Mouse (Mus musculus) forebrain, embryonic 10.5 days (tissue): ENCODE measurements around the gene Acap3. TPM values are rescaled to one million over a fixed set of nuclear protein-coding genes. Genes with fewer than 3 reads are reported as not detected.

ENCODE experiments used
- DNase-seq: peaks from one replicate; pipeline ENCODE4 v3.0.0-alpha.2; 2017; ENCODE audit warnings: low spot score; ENCODE audit errors: extremely low spot score
- H3K27ac ChIP-seq: fragments of 300-500 bp; sonication (generic); 2 replicates; pipeline ENCODE4 v1.5.1; 2016; ENCODE audit warnings: mild to moderate bottlenecking
- H3K27me3 ChIP-seq: fragments of 300-500 bp; sonication (generic); 2 replicates; pipeline ENCODE4 v1.6.1; 2016; ENCODE audit warnings: mild to moderate bottlenecking; ENCODE audit not compliant: poor library complexity, severe bottlenecking
- H3K36me3 ChIP-seq: fragments of 300-500 bp; sonication (generic); replicated peaks from 2 replicates; pipeline ENCODE4 v1.6.1; 2016; ENCODE audit warnings: mild to moderate bottlenecking, moderate library complexity
- H3K4me1 ChIP-seq: fragments of 300-500 bp; sonication (generic); 2 replicates; pipeline ENCODE4 v1.6.1; 2016
- H3K4me3 ChIP-seq: fragments of 300-500 bp; sonication (generic); 2 replicates; pipeline ENCODE4 v1.5.1; 2016; ENCODE audit warnings: mild to moderate bottlenecking, moderate library complexity
- H3K9me3 ChIP-seq: fragments of 300-500 bp; sonication (generic); 2 replicates; pipeline ENCODE4 v1.6.1; 2016; ENCODE audit warnings: mild to moderate bottlenecking, moderate library complexity
- WGBS: fragments of 180-500 bp; shearing (Covaris S2); methylation state at CpG from one replicate; pipeline ENCODE4 v1.1.7; 2016; 5-methylcytosine and 5-hydroxymethylcytosine counted together
- polyA plus RNA-seq: library from polyadenylated mRNA; unstranded; fragments of >200 nt; fragmentation: Nextera tagmentation; extraction: Ambion mirVana; gene quantifications from 2 replicates; pipeline ENCODE4 v1.2.1, GENCODE M21; 2016

The Acap3 gene
- polyA plus RNA-seq, 1 experiment from 2014 or later, result 24.5 TPM

DNA sequence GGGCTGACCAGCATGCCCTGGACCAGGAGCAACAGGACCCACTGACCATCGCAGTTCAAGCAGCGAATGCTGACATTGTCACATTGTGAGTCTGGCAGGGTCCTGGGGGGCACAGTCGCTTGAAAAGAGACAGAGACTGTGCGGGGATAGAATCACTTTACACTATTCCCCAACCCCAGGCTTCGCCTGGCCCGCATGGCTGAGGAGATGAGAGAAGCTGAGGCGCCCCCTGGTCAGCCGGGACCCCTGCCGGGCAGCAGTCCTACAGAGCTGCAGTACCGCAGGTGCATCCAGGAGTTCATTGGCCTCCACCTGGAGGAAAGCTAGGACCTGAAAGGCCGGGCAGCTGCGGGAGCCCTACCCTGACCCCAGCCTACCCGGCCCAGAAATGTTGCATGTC is 14.0 kb downstream of the Acap3 start:
- Histone ChIP-seq H3K36me3 (peaks cover 63% of the 10 kb centered on the region), H3K27me3 (no peaks in the 10 kb centered on the region), H3K4me3 (no peak overlapping the region), H3K4me1 (no peaks in the 10 kb centered on the region), H3K27ac (no peak overlapping the region), H3K9me3 (no peaks in the 10 kb centered on the region)
- no peak for DNase-seq
- WGBS, result 84% methylated on average over 13 of the region's 13 CpGs

DNA sequence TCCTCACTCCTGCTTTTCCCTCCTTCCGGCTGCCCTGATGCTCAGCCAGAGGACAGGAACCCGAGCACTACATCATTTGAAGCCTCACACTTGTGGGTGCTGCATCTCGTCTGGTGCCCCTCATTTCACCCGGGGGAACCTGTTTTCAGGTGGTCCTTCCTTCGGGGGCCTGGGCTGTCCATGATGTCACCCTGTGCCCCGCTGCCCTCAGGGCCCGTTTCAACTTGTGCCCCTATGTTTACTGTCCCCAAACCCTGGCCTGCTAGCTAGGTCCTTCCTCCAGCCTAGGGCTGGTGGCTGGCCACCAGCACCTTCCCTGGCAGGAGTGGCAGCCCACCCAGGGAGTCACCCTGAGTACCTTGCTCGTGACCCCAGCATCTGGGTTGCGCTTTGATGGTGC is 14.5 kb downstream of the Acap3 start:
- Histone ChIP-seq H3K36me3 (peaks cover 58% of the 10 kb centered on the region), H3K9me3 (no peaks in the 10 kb centered on the region), H3K4me3 (no peak overlapping the region), H3K27ac (0 out of 2 replicates have a peak overlapping the region, but pooled peaks have one; percentile 6), H3K27me3 (no peaks in the 10 kb centered on the region), H3K4me1 (no peaks in the 10 kb centered on the region)
- WGBS, result 88% methylated on average over 9 of the region's 9 CpGs
- no peak for DNase-seq

DNA sequence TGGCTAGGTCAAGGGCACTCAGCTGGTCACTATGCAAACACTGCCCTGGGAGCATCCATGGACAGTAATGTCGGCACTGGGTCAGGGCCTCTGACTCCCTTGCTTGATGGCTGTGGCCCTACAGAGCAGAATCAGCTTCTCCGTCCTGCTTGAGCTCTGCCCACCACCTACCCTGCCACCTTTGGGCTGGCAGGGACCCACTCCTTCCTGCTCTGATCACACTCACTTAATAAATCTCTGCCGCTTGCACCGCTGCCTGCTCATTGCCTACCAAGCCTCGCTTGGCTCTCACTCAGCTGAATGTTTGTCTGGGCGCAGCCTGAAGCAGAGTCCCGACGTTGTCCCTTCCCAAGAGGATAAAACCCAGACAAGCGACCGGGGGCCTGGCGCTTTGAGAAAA is 15.4 kb downstream of the Acap3 start:
- Histone ChIP-seq H3K4me3 (no peak overlapping the region), H3K27me3 (no peaks in the 10 kb centered on the region), H3K9me3 (no peaks in the 10 kb centered on the region), H3K4me1 (no peaks in the 10 kb centered on the region), H3K27ac (no peak overlapping the region), H3K36me3 (peaks cover 49% of the 10 kb centered on the region)
- no peak for DNase-seq
- WGBS, result 86% methylated on average over 11 of the region's 11 CpGs

DNA sequence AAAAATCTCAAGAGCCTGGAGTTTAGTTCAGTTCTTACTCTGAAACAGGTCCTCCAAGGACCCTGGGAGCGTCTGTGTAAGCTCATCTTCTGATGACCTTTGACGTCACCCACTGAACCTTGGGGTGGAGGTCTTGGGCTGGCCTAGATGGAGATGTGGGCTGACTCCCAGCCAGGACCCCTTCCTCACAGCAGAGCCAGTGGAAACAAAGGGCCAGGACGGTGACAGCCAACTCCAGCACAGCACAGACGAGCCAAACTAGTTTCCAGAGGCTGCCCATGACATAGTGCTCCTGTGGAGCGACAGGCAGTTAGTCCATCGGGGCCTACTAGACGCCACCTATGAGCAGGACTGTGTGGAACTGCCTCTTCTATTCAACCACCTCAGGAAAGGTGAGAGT is 16.7 kb downstream of the Acap3 start:
- H3K36me3 ChIP-seq, result peaks cover 36% of the 10 kb centered on the region
- no peaks in the 10 kb centered on the region for H3K9me3 ChIP-seq
- no peak overlapping the region for H3K27ac ChIP-seq
- no peaks in the 10 kb centered on the region for H3K27me3 ChIP-seq
- DNase-seq, result no peak
- H3K4me1 ChIP-seq, result no peaks in the 10 kb centered on the region
- no peak overlapping the region for H3K4me3 ChIP-seq
- 76% methylated on average over 7 of the region's 7 CpGs for WGBS

DNA sequence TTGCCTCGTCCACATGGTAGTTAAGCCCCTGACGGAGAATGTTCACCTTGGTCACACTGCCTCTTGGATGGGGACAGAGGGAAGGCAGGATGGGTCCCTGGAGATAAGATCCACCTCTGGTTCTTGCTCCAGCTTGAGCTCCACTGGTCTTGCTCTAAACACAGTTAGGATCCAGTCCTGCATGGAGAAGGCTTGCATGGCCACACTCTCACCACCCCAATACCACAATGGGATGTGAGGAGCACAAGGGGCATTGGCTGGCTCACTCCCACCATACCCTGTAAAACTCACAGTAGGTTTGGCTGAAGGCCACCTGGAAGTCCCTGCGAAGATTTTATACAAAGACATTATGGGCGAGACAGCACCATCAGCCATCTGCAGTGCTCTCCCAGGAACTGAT is 17.1 kb downstream of the Acap3 start:
- H3K27ac ChIP-seq, result no peak overlapping the region
- 91% methylated on average over 4 of the region's 4 CpGs for WGBS
- H3K27me3 ChIP-seq, result no peaks in the 10 kb centered on the region
- H3K9me3 ChIP-seq, result no peaks in the 10 kb centered on the region
- no peak for DNase-seq
- H3K4me1 ChIP-seq, result no peaks in the 10 kb centered on the region
- H3K4me3 ChIP-seq, result no peak overlapping the region
- peaks cover 31% of the 10 kb centered on the region for H3K36me3 ChIP-seq

DNA sequence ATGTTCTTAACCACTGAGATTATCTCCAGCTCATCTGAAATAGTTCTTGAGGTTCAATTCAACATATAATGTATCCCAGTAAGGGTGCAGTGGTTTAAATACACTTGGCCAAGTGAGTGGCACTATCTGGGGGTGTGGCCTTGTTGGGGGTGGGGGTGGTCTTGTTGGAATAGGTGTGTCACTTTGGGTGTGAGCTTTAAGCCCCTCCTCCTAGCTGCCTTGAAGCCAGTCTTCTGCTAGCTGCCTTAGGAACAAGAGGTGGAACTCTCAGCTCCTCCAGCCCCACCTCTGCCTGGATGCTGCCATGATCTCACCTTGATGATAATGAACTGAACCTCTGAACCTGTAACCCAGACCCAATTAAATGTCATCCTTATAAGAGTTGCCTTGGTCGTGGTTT is 40.4 kb downstream of the Acap3 start:
- 74% methylated on average over 1 of the region's 1 CpGs for WGBS
- no peaks in the 10 kb centered on the region for H3K4me1 ChIP-seq

DNA sequence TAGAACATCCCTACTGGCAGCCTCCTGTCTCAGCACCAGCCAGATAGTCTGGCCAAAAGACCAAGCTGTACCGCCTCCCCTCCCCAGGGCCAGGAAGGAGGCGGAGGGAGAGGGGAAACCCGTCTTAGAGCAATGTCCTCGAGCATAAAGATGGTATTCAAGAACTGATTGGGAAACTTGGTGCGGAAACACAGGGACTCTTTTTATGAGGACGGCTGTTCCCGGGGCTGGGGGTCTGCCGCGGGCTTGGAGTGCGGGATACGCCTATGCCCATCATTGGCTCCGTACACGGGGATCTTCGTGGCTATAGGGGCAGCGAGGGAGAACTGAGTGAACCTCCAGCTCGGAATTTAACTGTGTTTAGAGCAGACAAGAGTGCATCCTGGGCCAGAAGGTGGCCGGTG is 51.4 kb downstream of the Acap3 start:
- Histone ChIP-seq H3K36me3 (peaks cover 24% of the 10 kb centered on the region), H3K9me3 (no peaks in the 10 kb centered on the region), H3K4me1 (peaks cover 22% of the 10 kb centered on the region), H3K4me3 (peak overlapping the region; percentile 88), H3K27ac (peak overlapping the region; percentile 93), H3K27me3 (no peaks in the 10 kb centered on the region)
- under 1% methylated on average over 17 of the region's 17 CpGs for WGBS
- no peak for DNase-seq

More for the DNA sequence above, 40.4 kb downstream of the Acap3 start:
- H3K4me3 ChIP-seq, result no peak overlapping the region
- no peak overlapping the region for H3K27ac ChIP-seq
- no peaks in the 10 kb centered on the region for H3K27me3 ChIP-seq
- DNase-seq, result no peak
- no peaks in the 10 kb centered on the region for H3K9me3 ChIP-seq
- H3K36me3 ChIP-seq, result no peaks in the 10 kb centered on the region

DNA sequence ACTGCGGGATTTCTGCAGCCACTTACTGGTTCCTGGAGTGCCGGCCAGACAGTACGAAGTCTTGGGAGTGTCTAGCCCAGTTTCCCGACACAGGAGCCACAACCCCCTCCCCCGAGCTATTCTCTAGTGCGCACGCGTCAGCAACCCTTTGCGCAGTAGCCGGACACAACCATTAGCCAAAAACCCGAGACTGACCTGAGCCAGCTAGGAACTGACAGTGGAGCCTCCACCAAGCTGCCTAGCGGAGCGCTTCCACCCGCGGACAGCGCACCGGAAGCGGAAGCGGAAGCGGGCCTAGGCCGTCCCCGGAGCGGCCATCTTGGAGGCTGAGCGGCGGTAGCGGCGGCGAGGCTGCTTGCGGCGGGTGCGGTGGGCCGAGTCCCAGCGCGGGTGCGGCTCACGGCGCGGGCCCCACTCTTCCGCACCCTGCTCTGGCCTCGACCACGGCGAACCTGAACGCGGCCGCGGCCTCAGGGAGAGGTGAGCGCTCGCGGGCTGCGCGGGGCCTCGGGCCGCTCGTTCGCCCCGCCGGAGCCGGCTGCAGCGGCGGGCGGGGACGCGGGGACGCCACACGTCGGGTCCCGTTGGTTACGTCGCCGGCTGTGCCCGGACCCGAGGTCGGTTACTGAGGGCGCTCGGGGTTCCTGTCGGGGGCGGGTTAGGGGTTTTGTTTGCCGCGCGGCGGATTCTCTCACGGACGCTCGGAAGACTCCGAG is 52.1 kb downstream of the Acap3 start, which contains the start of gene Ube2j2:
Ube2j2 (plus strand) TSS at position 298 of the 716 bp plus-strand sequence.
- Histone ChIP-seq H3K27me3 (no peaks in the 10 kb centered on the region), H3K4me1 (peaks cover 22% of the 10 kb centered on the region), H3K36me3 (peaks cover 30% of the 10 kb centered on the region), H3K4me3 (peak within 1 kb of the TSS; percentile 88), H3K27ac (peak within 1 kb of the TSS; percentile 93), H3K9me3 (no peaks in the 10 kb centered on the region)
- DNase-seq, result peak; percentile 96
- under 1% methylated on average over 84 of the region's 85 CpGs for WGBS

DNA sequence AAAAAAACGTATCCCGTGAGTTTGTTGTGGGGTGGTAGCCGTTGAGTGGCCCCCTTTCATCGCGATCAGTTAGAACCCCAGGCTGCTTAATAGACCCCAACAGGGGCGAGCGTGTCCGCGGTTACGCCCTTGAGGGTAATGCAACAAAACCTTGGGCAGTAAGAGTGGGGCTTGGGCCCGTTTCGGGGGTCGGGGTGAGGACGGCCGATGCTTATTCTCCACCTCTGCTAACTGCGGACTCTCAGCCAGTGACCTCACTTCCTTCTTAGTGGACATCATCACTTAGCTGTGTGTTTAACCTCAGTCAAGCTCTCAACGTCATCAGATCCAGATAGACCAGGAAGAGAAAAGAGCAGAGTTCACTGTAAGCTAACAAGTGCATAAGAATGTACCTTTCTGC is 52.6 kb downstream of the Acap3 start:
- no peaks in the 10 kb centered on the region for H3K27me3 ChIP-seq
- no peaks in the 10 kb centered on the region for H3K9me3 ChIP-seq
- no peak for DNase-seq
- under 1% methylated on average over 17 of the region's 17 CpGs for WGBS
- H3K4me3 ChIP-seq, result peak overlapping the region; percentile 88
- peak overlapping the region; percentile 93 for H3K27ac ChIP-seq
- H3K4me1 ChIP-seq, result peaks cover 22% of the 10 kb centered on the region
- H3K36me3 ChIP-seq, result peaks cover 36% of the 10 kb centered on the region

DNA sequence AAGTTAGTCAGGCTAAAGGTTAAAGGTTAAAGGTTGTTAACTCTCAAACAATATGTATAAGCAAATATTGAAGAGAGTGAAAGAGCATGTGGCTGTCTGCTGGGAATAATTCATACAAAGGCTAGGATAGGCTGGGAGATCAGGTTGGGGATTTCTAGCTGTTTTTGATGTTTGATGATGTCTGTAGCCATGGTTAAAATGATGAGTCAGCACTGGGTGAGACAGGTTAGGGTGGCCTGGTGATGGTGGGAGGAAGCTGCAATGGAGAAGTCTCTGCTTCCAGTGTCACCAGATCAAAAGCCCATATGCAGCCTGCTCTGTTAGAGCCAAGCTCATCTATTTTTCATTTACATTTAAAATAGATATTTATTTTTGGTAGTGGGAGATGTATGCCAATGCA is 55.5 kb downstream of the Acap3 start:
- Histone ChIP-seq H3K4me1 (peaks cover 22% of the 10 kb centered on the region), H3K27me3 (no peaks in the 10 kb centered on the region), H3K27ac (no peak overlapping the region), H3K4me3 (no peak overlapping the region), H3K36me3 (peaks cover 64% of the 10 kb centered on the region), H3K9me3 (no peaks in the 10 kb centered on the region)
- DNase-seq, result no peak

DNA sequence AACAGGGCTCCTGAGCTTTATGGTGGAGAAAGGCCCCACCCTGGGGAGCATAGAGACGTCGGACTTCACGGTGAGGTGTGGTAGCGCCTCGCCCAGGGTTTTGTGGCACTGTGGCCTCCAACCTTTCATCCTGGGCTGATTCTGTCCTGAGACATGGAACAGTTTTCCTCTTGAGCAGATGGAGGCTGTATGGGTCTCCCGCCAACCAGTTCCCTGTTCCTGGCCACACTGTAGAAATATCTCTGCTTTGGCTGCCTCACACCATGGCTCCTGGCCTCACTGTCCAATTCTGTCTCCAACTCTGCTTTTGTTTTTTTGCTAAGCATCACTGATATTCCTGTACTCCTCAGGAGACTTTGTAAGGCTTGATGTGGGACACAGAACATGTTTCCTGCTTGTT is 63.9 kb downstream of the Acap3 start:
- Histone ChIP-seq H3K4me3 (no peak overlapping the region), H3K36me3 (peaks cover 88% of the 10 kb centered on the region), H3K27me3 (no peaks in the 10 kb centered on the region), H3K4me1 (no peaks in the 10 kb centered on the region), H3K27ac (no peak overlapping the region), H3K9me3 (no peaks in the 10 kb centered on the region)
- DNase-seq, result no peak
- WGBS, result 94% methylated on average over 6 of the region's 6 CpGs
